Mouse (Mus musculus) mature B cell (primary cell): ENCODE data around the gene Dusp18.
"Not testable (repeated sequence)": the region's sequence is repeated elsewhere in the genome, so short reads cannot be mapped to it uniquely, and the experiment has no call there.

Experiments
- in situ Hi-C: fragments of 300-500 bp; cut with MboI; formaldehyde crosslinking; loops from 2 replicates; pipeline ENCODE4 v1.14.3; 2019

The Dusp18 gene

GRCm38 (mm10) chr11:3893970-3894369 is 1.1 kb upstream of the Dusp18 start:
- in situ Hi-C loops = no loop called here

- in situ Hi-C loops = no loop called here
Observed at GRCm38 (mm10) chr11:3895458-3895857, 418 bp downstream of the Dusp18 start.

- in situ Hi-C loops = no loop called here
Observed at GRCm38 (mm10) chr11:3895933-3896332, 893 bp downstream of the Dusp18 start.

- in situ Hi-C loops = no loop called here
Observed at GRCm38 (mm10) chr11:3900296-3900695, 5.3 kb downstream of the Dusp18 start.

GRCm38 (mm10) chr11:3902516-3902915 is 7.5 kb downstream of the Dusp18 start:
- in situ Hi-C loops = no loop called here

GRCm38 (mm10) chr11:3903046-3903445 is 8.0 kb downstream of the Dusp18 start:
- in situ Hi-C loops = no loop called here

GRCm38 (mm10) chr11:3904673-3905072 is 9.6 kb downstream of the Dusp18 start:
- in situ Hi-C loops = no loop called here

- in situ Hi-C loops = no loop called here
Observed at GRCm38 (mm10) chr11:3905446-3905845, 10.4 kb downstream of the Dusp18 start.

- in situ Hi-C loops = no loop called here
Observed at GRCm38 (mm10) chr11:3909236-3909635, 14.2 kb downstream of the Dusp18 start.

GRCm38 (mm10) chr11:3910513-3911310 is 15.7 kb downstream of the Dusp18 start:
- in situ Hi-C loops = no loop called here

GRCm38 (mm10) chr11:3911440-3911839 is 16.4 kb downstream of the Dusp18 start:
- in situ Hi-C loops = not testable (repeated sequence)

- in situ Hi-C loops = no loop called here
Observed at GRCm38 (mm10) chr11:3912100-3912874, 17.2 kb downstream of the Dusp18 start.

GRCm38 (mm10) chr11:3912875-3913271 is 17.8 kb downstream of the Dusp18 start:
- in situ Hi-C loops = no loop called here

GRCm38 (mm10) chr11:3913316-3914108 is 18.5 kb downstream of the Dusp18 start:
- in situ Hi-C loops = no loop called here

GRCm38 (mm10) chr11:3914109-3914840 is 19.2 kb downstream of the Dusp18 start, which contains the start of gene Slc35e4:
Gene Slc35e4, minus strand, starts transcription at chr11:3914664.
- in situ Hi-C loops = no loop called here

GRCm38 (mm10) chr11:3918738-3919137 is 23.7 kb downstream of the Dusp18 start:
- in situ Hi-C loops = no loop called here

GRCm38 (mm10) chr11:3920476-3920875 is 25.4 kb downstream of the Dusp18 start:
- in situ Hi-C loops = no loop called here

GRCm38 (mm10) chr11:3921281-3921850 is 26.3 kb downstream of the Dusp18 start:
- in situ Hi-C loops = no loop called here

- in situ Hi-C loops = no loop called here
Observed at GRCm38 (mm10) chr11:3922115-3922514, 27.1 kb downstream of the Dusp18 start.

GRCm38 (mm10) chr11:3922731-3923130 is 27.7 kb downstream of the Dusp18 start:
- in situ Hi-C loops = no loop called here

GRCm38 (mm10) chr11:3925916-3926315 is 30.9 kb downstream of the Dusp18 start:
- in situ Hi-C loops = no loop called here
